Mouse (Mus musculus) myocyte (in vitro differentiated cells): ENCODE measurements at regions not wholly inside any gene's neighbourhood (a gene's known extent, or its start where the extent isn't known, plus 50 kb on each side); places are given as distances from the start of the nearest gene placed in this dataset.

Experiments used
- MYOG ChIP-seq, 3 experiments: IDR thresholded peaks; one replicate each; pipeline ENCODE4 v1.6.1; 2011; ENCODE audit warnings: control low read depth in 2 of 3, low read depth in 2 of 3, mild to moderate bottlenecking in 2 of 3; ENCODE audit not compliant: insufficient read length in 2 of 3, control insufficient read depth in 1 of 3, insufficient read depth in 1 of 3
- POLR2A ChIP-seq: IDR thresholded peaks from one replicate; pipeline ENCODE4 v1.6.1; 2011; ENCODE audit warnings: low read depth, mild to moderate bottlenecking, control low read depth, moderate library complexity; ENCODE audit not compliant: insufficient read length
- TCF3 ChIP-seq: IDR thresholded peaks from one replicate; pipeline ENCODE4 v1.6.1; 2011; ENCODE audit warnings: low read depth, control low read depth; ENCODE audit not compliant: insufficient read length

DNA sequence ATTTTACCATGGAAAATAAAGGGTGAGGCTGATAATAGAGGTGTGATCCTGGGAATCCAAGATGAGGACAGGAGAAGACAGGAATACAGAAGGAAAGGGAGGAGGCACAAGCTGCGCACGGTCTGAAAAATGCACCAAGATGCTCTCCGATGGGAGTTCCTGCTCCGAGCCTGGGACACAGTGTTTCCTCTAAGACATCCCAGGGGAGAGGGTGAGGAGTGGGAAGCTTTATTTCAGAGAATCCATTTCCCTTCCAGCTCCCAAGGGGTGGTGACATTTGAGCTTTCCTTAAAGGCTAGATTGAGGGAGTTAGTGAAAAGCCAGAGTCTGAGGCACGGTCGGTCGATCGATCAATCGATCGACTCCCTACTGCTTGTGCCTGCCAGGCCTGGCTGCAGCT lies 212.7 kb upstream of the Nabp1 start:
- TF ChIP-seq MYOG (IDR thresholded peaks at IDR 0.05; ENCODE audit: control insufficient read depth in 1 of 3, insufficient read depth in 1 of 3, insufficient read length in 2 of 3, low read depth in 2 of 3) (no peak), POLR2A (no peak), TCF3 (no peak)
